Mouse (Mus musculus) gastrocnemius, postnatal 14 days (tissue): Measurements from ENCODE around the gene Elk4. TPM values are rescaled to one million over a fixed set of nuclear protein-coding genes. Genes with fewer than 3 reads are reported as not detected.

Source experiments
- DNase-seq: peaks from one replicate; pipeline ENCODE4 v3.0.0; 2021; ENCODE audit warnings: mixed read lengths
- intact Hi-C: fragments of 180-260 bp; cut with DNase I; formaldehyde crosslinking; loops from one replicate; pipeline ENCODE4 v1.15.1; 2025; ENCODE audit warnings: low total_unique reads
- long read RNA-seq, 2 experiments: library from polyadenylated mRNA; stranded (forward); transcript quantifications; one replicate each; pipeline ENCODE4 v2.0.0; 2021
- total RNA-seq, 2 experiments: library from RNA; stranded (reverse); gene quantifications; 2 replicates each; pipeline ENCODE4 v1.2.3; 2021

The Elk4 gene
- total RNA-seq = 10 to 100 TPM; 65.1 to 65.8 TPM
- long read RNA-seq, experiment 1, full-length matches to known transcripts = 4 of 9 reads
- long read RNA-seq, experiment 1, partial matches to known transcripts = 0 of 9 reads
- long read RNA-seq, experiment 1, other reads (novel, unspliced or antisense) = 5 of 9 reads
- long read RNA-seq, experiment 2, full-length matches to known transcripts = 3 of 11 reads
- long read RNA-seq, experiment 2, partial matches to known transcripts = 1 of 11 reads
- long read RNA-seq, experiment 2, other reads (novel, unspliced or antisense) = 7 of 11 reads

GRCm38 (mm10) chr1:132007282-132007815, at the start of gene Elk4:
Elk4 (plus strand) TSS chr1:132007607.
- DNase-seq = peak; percentile 95
- intact Hi-C loops = no loop called here

- intact Hi-C loops = loop anchor here (5.0 kb wide), 1 partner anchor 661 kb away; no protein-coding TSS in a partner anchor
- DNase-seq = no peak
These were observed 46.4 kb upstream of the Elk4 start for GRCm38 (mm10) chr1:131961004-131961403.

GRCm38 (mm10) chr1:131962606-131963084, 44.8 kb upstream of the Elk4 start, which contains the start of gene Slc45a3:
Slc45a3 (plus strand) TSS chr1:131962967.
- DNase-seq = peak; percentile 27

GRCm38 (mm10) chr1:131963085-131963951, 44.1 kb upstream of the Elk4 start:
- intact Hi-C loops = loop anchor here (5.0 kb wide), 1 partner anchor 659 kb away; no protein-coding TSS in a partner anchor
- no peak for DNase-seq

More at GRCm38 (mm10) chr1:131962606-131963084, 44.8 kb upstream of the Elk4 start, which contains the start of gene Slc45a3:
- intact Hi-C loops = loop anchor here (5.0 kb wide), 1 partner anchor 660 kb away; no protein-coding TSS in a partner anchor

- no peak for DNase-seq
These were observed 43.3 kb upstream of the Elk4 start for GRCm38 (mm10) chr1:131964100-131964499.

GRCm38 (mm10) chr1:131964580-131964979, 42.8 kb upstream of the Elk4 start:
- intact Hi-C loops = loop anchor here (5.0 kb wide), 1 partner anchor 658 kb away; no protein-coding TSS in a partner anchor
- DNase-seq = no peak

More at GRCm38 (mm10) chr1:131964100-131964499, 43.3 kb upstream of the Elk4 start:
- intact Hi-C loops = loop anchor here (5.0 kb wide), 1 partner anchor 658 kb away; no protein-coding TSS in a partner anchor

GRCm38 (mm10) chr1:131965818-131966217, 41.6 kb upstream of the Elk4 start:
- intact Hi-C loops = no loop called here
- DNase-seq = no peak

- intact Hi-C loops = no loop called here
- DNase-seq = no peak
These were observed 40.1 kb upstream of the Elk4 start for GRCm38 (mm10) chr1:131967336-131967735.

- DNase-seq = no peak
- intact Hi-C loops = no loop called here
These were observed 38.9 kb upstream of the Elk4 start for GRCm38 (mm10) chr1:131968556-131968955.

GRCm38 (mm10) chr1:131968983-131969382, 38.4 kb upstream of the Elk4 start:
- intact Hi-C loops = no loop called here
- no peak for DNase-seq

- no peak for DNase-seq
- intact Hi-C loops = no loop called here
These were observed 37.6 kb upstream of the Elk4 start for GRCm38 (mm10) chr1:131969825-131970224.

- no peak for DNase-seq
- intact Hi-C loops = no loop called here
These were observed 37.1 kb upstream of the Elk4 start for GRCm38 (mm10) chr1:131970322-131970660.

- DNase-seq = no peak
- intact Hi-C loops = no loop called here
These were observed 36.5 kb upstream of the Elk4 start for GRCm38 (mm10) chr1:131970661-131971520.

GRCm38 (mm10) chr1:131971771-131972497, 35.5 kb upstream of the Elk4 start:
- intact Hi-C loops = no loop called here
- DNase-seq = no peak

- DNase-seq = no peak
- intact Hi-C loops = no loop called here
These were observed 34.7 kb upstream of the Elk4 start for GRCm38 (mm10) chr1:131972498-131973334.

- no peak for DNase-seq
- intact Hi-C loops = no loop called here
These were observed 33.4 kb upstream of the Elk4 start for GRCm38 (mm10) chr1:131973991-131974390.

GRCm38 (mm10) chr1:131976886-131977285, 30.5 kb upstream of the Elk4 start:
- DNase-seq = no peak
- intact Hi-C loops = no loop called here
